Mouse (Mus musculus) hindbrain, embryonic 16.5 days (tissue): Measurements from ENCODE around the gene Ccdc174. TPM values are rescaled to one million over a fixed set of nuclear protein-coding genes. Genes with fewer than 3 reads are reported as not detected.

Experiments
- ATAC-seq: fragments of 200-750 bp; cut with Nextera tagmentation; 2 replicates; pipeline ENCODE4 v1.8.0; 2017; ENCODE audit warnings: moderate TSS enrichment, moderate library complexity
- H3K27ac ChIP-seq: fragments of 300-500 bp; sonication (generic); 2 replicates; pipeline ENCODE4 v1.5.1; 2014; ENCODE audit warnings: low read depth, mild to moderate bottlenecking, control low read depth, low read length, moderate library complexity
- H3K27me3 ChIP-seq: fragments of 300-500 bp; sonication (generic); replicated peaks from 2 replicates; pipeline ENCODE4 v1.6.1; 2014; ENCODE audit warnings: low read length; ENCODE audit not compliant: control insufficient read depth, insufficient read depth
- H3K36me3 ChIP-seq: fragments of 300-500 bp; sonication (generic); 2 replicates; pipeline ENCODE4 v1.6.1; 2014; ENCODE audit warnings: mild to moderate bottlenecking, low read length, moderate library complexity, mixed read lengths; ENCODE audit not compliant: control insufficient read depth, insufficient read depth
- H3K4me1 ChIP-seq: fragments of 300-500 bp; sonication (generic); 2 replicates; pipeline ENCODE4 v1.6.1; 2014; ENCODE audit warnings: low read depth, low read length; ENCODE audit not compliant: control insufficient read depth, insufficient read depth
- H3K4me2 ChIP-seq: fragments of 300-500 bp; sonication (generic); 2 replicates; pipeline ENCODE4 v1.6.1; 2014; ENCODE audit warnings: mild to moderate bottlenecking, low read length, control low read depth, moderate library complexity
- H3K4me3 ChIP-seq: fragments of 300-500 bp; sonication (generic); 2 replicates; pipeline ENCODE4 v1.5.1; 2014; ENCODE audit warnings: mild to moderate bottlenecking, low read length, control low read depth, moderate library complexity
- H3K9ac ChIP-seq: fragments of 300-500 bp; sonication (generic); 2 replicates; pipeline ENCODE4 v1.6.1; 2014; ENCODE audit warnings: low read depth, mild to moderate bottlenecking, control low read depth, low read length, moderate library complexity
- H3K9me3 ChIP-seq: fragments of 300-500 bp; sonication (generic); 2 replicates; pipeline ENCODE4 v1.6.1; 2014; ENCODE audit warnings: mild to moderate bottlenecking, low read length, moderate library complexity; ENCODE audit not compliant: control insufficient read depth
- WGBS: fragments of 180-500 bp; shearing (Covaris S2); extraction: QIAGEN DNeasy Blood & Tissue Kit; methylation state at CpG from one replicate; pipeline ENCODE4 v1.1.7; 2014; 5-methylcytosine and 5-hydroxymethylcytosine counted together
- polyA plus RNA-seq: library from polyadenylated mRNA; unstranded; fragments of >200 nt; fragmentation: Nextera tagmentation; extraction: Ambion mirVana; gene quantifications from 2 replicates; pipeline ENCODE4 v1.2.1, GENCODE M21; 2015

Ccdc174 gene
- polyA plus RNA-seq, 1 experiment from 2014 or later: 31.1 TPM

- Histone ChIP-seq H3K4me1 (no peaks in the 10 kb centered on the region), H3K36me3 (no peaks in the 10 kb centered on the region), H3K27ac (no peak overlapping the region), H3K4me3 (no peak overlapping the region), H3K4me2 (no peak overlapping the region), H3K9me3 (no peaks in the 10 kb centered on the region), H3K27me3 (no peaks in the 10 kb centered on the region), H3K9ac (no peak overlapping the region)
- 79% methylated on average over 5 of the region's 5 CpGs for WGBS
- no peak for ATAC-seq
Measured at GRCm38 (mm10) chr6:91864595-91864994, 13.3 kb upstream of the Ccdc174 start.

GRCm38 (mm10) chr6:91865601-91866000 lies 12.3 kb upstream of the Ccdc174 start:
- Histone ChIP-seq H3K4me1 (no peaks in the 10 kb centered on the region), H3K27ac (no peak overlapping the region), H3K4me2 (no peak overlapping the region), H3K4me3 (no peak overlapping the region), H3K36me3 (no peaks in the 10 kb centered on the region), H3K9me3 (no peaks in the 10 kb centered on the region), H3K9ac (no peak overlapping the region), H3K27me3 (no peaks in the 10 kb centered on the region)
- ATAC-seq: no peak
- 87% methylated on average over 11 of the region's 11 CpGs for WGBS

DNA sequence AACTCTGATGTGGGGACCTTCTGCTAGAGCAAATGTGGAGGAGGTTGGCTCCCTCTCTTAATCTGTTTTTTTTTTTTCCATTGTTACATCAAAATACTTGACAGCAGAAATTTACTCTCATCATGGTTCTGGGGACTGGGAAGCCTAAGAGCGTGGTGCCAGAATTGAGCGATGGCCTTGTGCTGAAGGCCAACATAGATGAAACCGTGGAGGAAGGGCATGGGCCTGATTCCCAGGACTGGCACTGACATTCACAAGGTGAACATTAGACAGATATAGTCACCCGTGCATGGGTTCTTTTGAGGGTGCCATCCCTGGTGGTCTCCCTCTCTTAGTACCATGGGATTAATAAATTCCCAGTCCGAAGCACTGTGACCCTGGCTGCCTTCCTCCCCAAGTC lies 9.8 kb upstream of the Ccdc174 start:
- no peaks in the 10 kb centered on the region for H3K9me3 ChIP-seq
- ATAC-seq: no peak
- H3K27me3 ChIP-seq: no peaks in the 10 kb centered on the region
- no peak overlapping the region for H3K9ac ChIP-seq
- 81% methylated on average over 5 of the region's 5 CpGs for WGBS
- H3K4me3 ChIP-seq: no peak overlapping the region
- no peak overlapping the region for H3K27ac ChIP-seq
- no peaks in the 10 kb centered on the region for H3K4me1 ChIP-seq
- H3K4me2 ChIP-seq: no peak overlapping the region
- no peaks in the 10 kb centered on the region for H3K36me3 ChIP-seq

- H3K27me3 ChIP-seq: no peaks in the 10 kb centered on the region; the same call in 1 of the 2 replicates
- H3K4me2 ChIP-seq: no peak overlapping the region
- no peak for ATAC-seq
- no peak overlapping the region for H3K4me3 ChIP-seq
- no peaks in the 10 kb centered on the region for H3K9me3 ChIP-seq
- no peaks in the 10 kb centered on the region; the same call in 1 of the 2 replicates for H3K4me1 ChIP-seq
- no peaks in the 10 kb centered on the region for H3K36me3 ChIP-seq
- H3K9ac ChIP-seq: no peak overlapping the region
- 50% methylated on average over 2 of the region's 2 CpGs for WGBS
- H3K27ac ChIP-seq: no peak overlapping the region
Measured at GRCm38 (mm10) chr6:91872781-91873180, 5.1 kb upstream of the Ccdc174 start.

DNA sequence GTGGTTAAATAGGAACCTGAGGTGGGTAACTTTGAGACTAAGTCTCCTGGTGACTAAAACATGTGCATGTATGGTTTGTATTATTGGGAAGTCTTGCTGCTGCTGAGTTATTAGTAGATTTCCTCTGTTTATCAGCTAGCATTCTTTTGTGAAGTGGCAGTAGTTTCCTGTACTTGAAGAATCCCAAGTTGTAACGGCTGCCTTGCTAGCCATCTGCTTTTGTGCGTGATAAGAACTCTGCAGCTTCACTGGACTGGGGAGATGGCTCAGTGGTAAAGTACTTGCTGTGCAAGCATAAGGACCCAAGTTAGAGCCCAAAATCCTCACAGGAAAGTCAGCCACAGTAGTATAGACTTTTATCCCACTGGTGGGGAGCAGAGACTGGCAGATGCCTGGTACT lies 6.0 kb downstream of the Ccdc174 start:
- Histone ChIP-seq H3K4me3 (no peak overlapping the region), H3K27ac (no peak overlapping the region), H3K4me2 (no peak overlapping the region), H3K27me3 (no peaks in the 10 kb centered on the region), H3K36me3 (peaks cover 18% of the 10 kb centered on the region), H3K9me3 (no peaks in the 10 kb centered on the region), H3K4me1 (peaks cover 7% of the 10 kb centered on the region), H3K9ac (no peak overlapping the region)
- 88% methylated on average over 2 of the region's 2 CpGs for WGBS
- ATAC-seq: no peak

GRCm38 (mm10) chr6:91889255-91889906 lies 11.5 kb downstream of the Ccdc174 start:
- peaks cover 18% of the 10 kb centered on the region for H3K36me3 ChIP-seq
- no peaks in the 10 kb centered on the region for H3K27me3 ChIP-seq
- H3K27ac ChIP-seq: no peak overlapping the region
- 81% methylated on average over 3 of the region's 3 CpGs for whole genome bisulfite sequencing
- ATAC-seq: no peak
- no peaks in the 10 kb centered on the region for H3K9me3 ChIP-seq
- H3K4me1 ChIP-seq: no peaks in the 10 kb centered on the region
- no peak overlapping the region for H3K4me2 ChIP-seq
- H3K9ac ChIP-seq: no peak overlapping the region
- H3K4me3 ChIP-seq: no peak overlapping the region

DNA sequence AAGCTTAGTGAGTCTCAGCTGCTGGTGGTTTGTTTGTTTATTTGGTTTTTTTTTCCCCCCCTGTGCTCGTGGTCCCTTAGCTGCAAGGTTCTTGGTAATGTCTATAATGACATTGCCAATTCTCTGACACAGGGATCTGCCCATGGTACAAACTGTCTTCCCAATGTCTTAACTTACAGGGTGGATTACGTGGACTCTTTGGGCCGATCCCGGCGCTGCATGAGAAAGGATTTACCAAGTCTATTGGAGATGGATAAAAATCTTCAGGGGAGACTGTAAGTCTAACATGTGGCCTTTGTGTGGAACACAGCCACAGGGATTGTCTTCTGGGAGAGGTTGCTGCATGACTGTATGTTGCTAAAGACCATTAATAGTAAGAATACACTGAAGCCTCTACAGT lies 12.8 kb downstream of the Ccdc174 start:
- Histone ChIP-seq H3K4me3 (no peak overlapping the region), H3K4me1 (no peaks in the 10 kb centered on the region), H3K36me3 (peaks cover 24% of the 10 kb centered on the region), H3K9me3 (no peaks in the 10 kb centered on the region), H3K4me2 (no peak overlapping the region), H3K27me3 (no peaks in the 10 kb centered on the region), H3K27ac (no peak overlapping the region), H3K9ac (no peak overlapping the region)
- no peak for ATAC-seq
- 89% methylated on average over 5 of the region's 5 CpGs for WGBS

GRCm38 (mm10) chr6:91891776-91892175 lies 13.9 kb downstream of the Ccdc174 start:
- H3K27ac ChIP-seq: no peak overlapping the region
- H3K4me1 ChIP-seq: no peaks in the 10 kb centered on the region
- H3K4me3 ChIP-seq: no peak overlapping the region
- peaks cover 25% of the 10 kb centered on the region for H3K36me3 ChIP-seq
- no peaks in the 10 kb centered on the region for H3K9me3 ChIP-seq
- WGBS: 95% methylated on average over 2 of the region's 2 CpGs
- H3K4me2 ChIP-seq: no peak overlapping the region
- H3K9ac ChIP-seq: no peak overlapping the region
- no peak for ATAC-seq
- no peaks in the 10 kb centered on the region for H3K27me3 ChIP-seq

GRCm38 (mm10) chr6:91896783-91897182 lies 18.9 kb downstream of the Ccdc174 start:
- ATAC-seq: no peak
- Histone ChIP-seq H3K9me3 (no peaks in the 10 kb centered on the region), H3K4me1 (no peaks in the 10 kb centered on the region), H3K27ac (no peak overlapping the region), H3K4me2 (no peak overlapping the region), H3K4me3 (no peak overlapping the region), H3K27me3 (no peaks in the 10 kb centered on the region), H3K36me3 (peaks cover 49% of the 10 kb centered on the region), H3K9ac (no peak overlapping the region)
- 97% methylated on average over 3 of the region's 3 CpGs for WGBS

DNA sequence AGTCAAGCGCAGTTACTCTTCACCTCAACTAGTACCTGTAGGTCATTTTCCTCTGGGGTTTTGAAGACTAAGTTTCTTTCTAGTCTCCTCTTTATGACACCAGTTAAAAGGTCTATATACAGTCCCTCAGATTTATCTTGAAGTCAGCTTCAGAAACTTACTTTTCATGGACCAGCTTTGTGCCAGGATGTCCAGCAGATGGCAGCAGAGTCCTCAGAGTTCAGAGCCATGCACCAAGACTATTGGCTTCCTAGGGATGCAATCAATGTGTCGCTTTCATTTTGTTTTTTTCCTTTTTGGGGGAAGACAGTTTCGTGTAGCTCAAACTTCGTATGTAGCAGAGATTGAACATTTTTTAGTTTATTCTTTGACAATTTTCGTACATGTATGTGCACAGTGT lies 23.7 kb downstream of the Ccdc174 start:
- peaks cover 33% of the 10 kb centered on the region for H3K36me3 ChIP-seq

More for the DNA sequence above, 23.7 kb downstream of the Ccdc174 start:
- 27% methylated on average over 5 of the region's 5 CpGs for WGBS
- Histone ChIP-seq H3K9ac (no peak overlapping the region), H3K9me3 (no peaks in the 10 kb centered on the region), H3K27me3 (no peaks in the 10 kb centered on the region), H3K4me3 (no peak overlapping the region), H3K27ac (no peak overlapping the region), H3K4me2 (no peak overlapping the region), H3K4me1 (no peaks in the 10 kb centered on the region)
- peak; percentile 85 for ATAC-seq
